Mouse (Mus musculus): ENCODE results near the gene Otud6a.
"Not testable (repeated sequence)": the region's sequence is repeated elsewhere in the genome, so short reads cannot be mapped to it uniquely, and the experiment has no call there.

Otud6a gene

DNA sequence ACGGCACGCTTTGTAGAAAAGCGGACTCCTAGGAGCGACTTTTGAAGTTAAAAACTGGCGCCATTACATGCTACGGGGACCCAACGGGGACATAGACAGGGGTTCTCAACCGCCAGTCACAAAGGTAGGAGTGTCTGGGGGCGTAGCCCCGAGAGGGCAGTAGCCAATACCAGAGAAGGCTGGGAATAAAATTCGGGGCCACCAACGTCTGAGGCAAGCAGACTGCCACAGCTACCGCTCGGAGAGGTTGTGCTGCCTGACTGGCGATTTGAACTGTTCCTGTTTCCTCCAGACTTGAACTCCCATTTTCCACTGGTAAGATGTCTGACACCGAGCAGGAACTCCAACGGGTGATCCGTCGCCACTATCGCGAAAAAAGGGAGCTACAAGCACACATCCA is at the start of gene Otud6a:
Otud6a (plus strand) TSS at position 321 of the 400 bp plus-strand sequence.
- DNase-seq (ENCODE audit: low spot score), result no peak

DNA sequence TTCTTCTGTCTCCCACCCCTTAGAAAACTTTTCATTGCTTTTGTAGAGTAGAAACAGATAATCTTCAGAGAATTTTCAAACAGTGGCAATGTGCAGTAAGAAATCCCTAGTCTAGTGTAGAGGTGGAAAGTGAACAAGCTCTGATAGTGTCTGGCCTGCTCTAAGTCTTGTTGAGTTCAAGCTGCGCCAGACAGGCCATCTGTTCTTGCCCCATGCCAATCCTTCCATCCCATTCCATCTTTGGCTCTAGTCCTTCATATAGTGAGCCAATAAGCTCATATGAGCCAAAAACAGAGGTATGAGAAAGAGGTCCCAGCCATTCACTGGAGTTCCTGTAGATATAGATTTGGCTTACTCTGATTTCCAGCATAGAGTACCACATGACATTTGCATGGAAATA is 38.9 kb upstream of the Otud6a start:
- DNase-seq (ENCODE audit: low spot score), result no peak

DNA sequence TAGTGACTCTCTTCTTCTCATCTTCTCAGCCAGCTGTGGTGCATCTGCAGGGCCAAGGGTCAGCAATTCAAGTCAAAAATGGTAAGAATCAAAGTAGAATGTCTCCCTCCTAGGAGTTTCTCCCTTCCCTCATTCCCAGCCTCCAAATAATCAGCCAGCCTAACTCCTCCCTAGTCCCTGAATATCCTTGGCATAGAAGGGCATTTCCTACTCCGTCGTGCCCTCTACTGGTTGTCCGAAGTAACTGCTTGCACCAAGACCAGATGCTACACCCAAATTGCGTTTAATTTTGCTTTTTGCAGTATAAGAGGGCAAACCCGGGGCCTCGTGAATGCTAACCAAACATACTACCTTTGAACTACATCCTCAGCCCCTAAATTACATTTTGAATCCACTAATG is 36.5 kb upstream of the Otud6a start:
- DNase-seq (ENCODE audit: low spot score), result peak; percentile 54

DNA sequence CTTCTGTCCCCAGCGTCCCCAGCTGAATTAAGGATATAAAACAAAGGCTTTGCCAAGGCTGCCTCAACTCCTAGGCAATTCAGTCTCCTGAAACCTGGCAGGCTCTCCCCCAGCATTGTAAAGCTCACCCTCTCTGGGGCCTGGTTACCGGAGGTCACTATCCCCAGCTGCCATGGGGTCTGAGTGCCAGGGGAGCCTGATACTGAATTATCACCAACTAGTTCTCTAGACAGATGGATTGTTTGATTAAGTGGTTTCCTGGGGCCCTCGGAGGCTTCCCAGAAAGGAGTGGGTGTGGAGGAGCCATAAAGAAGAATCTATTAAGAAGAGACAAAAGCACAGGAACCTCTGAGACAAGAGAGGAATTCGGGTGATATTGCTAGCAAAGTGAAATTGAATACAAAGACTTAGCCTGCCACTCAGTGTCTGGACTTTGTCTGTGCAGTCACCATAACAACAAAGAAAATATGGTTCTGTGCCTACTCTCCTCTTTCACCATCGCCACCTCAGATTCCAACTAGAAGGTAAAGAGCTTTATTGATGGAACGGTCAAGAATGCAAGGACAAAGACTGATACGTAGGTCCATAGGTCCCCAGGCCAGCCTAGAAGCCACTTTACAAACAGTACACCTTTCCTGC is 34.5 kb upstream of the Otud6a start:
- peak; percentile 15 for DNase-seq (ENCODE audit: low spot score)

DNA sequence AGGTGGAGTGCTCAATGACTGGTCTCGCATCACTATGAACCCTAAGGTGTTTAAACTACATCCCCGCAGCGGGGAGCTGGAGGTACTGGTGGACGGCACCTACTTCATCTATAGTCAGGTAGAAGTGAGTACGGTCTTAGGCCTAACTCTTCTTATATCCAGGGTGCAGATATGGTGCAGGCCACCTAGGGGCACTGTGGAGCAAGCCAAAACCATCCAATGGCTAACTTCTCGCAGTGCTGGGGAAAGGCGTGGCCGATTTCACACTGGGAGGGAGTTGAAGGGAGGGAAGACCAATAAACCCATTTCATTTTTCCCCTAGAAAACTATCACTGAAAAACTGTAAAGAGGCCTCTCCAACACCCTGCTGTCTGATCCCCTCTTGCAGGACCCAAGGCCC is 33.8 kb upstream of the Otud6a start:
- peak; percentile 59 for DNase-seq (ENCODE audit: low spot score)

DNA sequence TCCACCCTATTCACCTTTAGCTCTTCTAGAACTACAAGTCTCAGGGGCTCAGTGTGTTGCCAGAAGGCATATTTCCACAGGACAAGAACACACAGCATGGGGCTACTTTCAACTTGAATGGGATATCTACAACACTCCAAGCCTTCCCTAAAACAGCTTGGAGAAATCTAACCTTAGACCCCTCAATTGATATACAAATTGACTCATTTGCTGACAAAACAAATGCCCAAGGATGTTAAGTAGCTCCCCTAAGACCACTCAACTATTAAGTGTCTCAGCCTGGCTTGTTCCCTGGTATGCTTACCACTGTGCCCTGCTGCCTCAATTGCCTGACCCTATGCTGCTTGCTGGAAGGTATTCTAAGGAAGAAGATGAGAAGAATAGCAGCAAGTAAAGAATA is 27.9 kb upstream of the Otud6a start:
- no peak for DNase-seq (ENCODE audit: low spot score)

DNA sequence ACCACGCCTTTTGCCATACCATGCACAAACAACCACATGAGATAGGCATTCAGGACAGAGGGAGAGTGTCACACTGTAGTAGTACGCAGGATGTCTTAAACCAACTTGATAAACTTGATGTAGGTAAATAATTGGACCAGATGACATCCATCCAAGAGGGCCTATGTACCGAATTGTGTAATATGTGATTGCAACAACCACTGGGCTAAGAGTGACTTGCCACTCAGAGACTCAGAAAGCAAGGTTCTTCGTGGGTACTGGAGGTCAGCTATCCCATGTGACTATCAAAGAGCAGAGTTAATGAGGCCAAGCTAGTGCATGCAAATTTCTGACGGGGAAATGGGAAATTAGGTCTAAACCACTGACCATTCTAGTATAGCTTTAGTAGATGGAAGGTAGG is 27.2 kb upstream of the Otud6a start:
- peak; percentile 33 for DNase-seq (ENCODE audit: low spot score)

DNA sequence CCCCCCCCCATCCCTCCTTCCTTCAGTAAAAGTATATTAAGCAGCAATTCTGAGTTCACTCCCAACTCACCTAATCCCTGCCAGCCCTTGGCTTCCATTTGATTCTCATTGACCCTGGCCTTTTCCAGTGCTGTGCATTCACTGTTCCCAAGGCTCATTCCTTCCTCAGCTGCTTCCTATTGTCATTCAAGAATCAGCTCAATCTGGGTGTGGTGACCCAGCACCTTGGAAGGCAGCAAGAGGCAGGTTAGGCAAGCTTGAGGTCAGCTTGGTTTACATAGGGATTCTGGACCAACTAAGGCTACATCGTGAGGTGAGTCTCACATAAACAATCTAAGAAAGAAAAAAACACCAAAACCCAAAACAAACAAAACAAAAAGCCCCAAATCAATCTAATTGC is 19.6 kb upstream of the Otud6a start:
- DNase-seq (ENCODE audit: low spot score), result no peak

DNA sequence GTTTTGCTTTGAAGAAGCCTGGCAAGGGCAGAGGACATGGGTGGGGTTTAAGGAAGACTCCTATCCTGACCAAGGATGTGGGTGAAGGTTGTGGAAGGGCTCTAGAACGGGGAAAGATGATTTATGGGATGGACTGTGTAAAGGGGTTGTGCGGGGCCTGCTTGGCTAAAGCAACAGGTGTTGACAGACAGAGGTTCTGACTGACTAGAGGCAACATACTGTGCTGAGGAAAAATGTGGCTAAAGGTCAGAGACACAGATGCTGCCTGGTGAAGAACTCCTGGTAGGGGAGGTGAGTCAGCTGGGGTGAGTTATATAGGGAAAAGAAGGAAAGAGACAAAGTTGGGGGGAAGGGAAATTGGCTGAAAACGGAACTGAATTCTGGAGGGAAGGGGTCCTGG is 3.5 kb downstream of the Otud6a start:
- peak; percentile 60 for DNase-seq (ENCODE audit: low spot score)

DNA sequence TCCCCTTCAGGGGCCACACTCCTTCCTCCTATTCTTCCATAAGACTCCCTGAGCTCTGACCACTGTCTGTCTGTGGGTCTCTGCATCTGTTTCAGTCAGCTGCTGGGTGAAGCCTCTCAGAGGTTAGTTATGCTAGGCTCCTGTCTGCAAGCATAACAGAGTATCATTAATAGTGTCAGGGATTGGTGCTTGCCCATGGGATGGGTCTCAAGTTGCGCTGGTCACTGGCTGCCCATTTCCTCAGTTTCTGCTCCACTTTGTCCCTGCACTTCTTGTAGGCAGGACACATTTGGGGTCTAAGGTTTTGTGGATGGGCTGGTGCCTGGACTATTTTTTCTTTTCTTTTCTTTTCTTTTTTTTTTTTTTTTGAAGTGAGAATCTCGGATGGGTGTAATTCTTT is 13.8 kb downstream of the Otud6a start, which contains the start of gene Awat2:
Awat2 (minus strand) TSS at position 101 of the 400 bp plus-strand sequence.
- not testable (repeated sequence) for DNase-seq (ENCODE audit: low spot score)

DNA sequence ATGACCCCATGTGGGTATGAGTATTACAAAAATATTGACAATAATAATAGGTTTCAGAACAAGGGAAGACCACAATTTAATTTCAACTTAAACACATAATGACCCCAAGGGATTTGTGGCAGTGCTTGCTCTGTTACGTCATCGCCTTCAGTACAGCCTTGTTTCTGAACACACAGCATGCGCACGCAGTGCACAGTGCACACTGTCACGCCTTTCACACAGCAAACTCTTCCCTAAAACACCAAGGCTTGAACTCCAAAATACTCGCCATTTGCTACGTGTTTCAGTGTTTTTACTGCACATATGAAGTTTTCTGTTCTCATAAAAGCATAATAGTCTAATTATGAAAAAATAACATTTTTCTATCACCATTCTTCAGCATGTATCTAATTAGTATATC is 14.7 kb downstream of the Otud6a start:
- no peak for DNase-seq (ENCODE audit: low spot score)

DNA sequence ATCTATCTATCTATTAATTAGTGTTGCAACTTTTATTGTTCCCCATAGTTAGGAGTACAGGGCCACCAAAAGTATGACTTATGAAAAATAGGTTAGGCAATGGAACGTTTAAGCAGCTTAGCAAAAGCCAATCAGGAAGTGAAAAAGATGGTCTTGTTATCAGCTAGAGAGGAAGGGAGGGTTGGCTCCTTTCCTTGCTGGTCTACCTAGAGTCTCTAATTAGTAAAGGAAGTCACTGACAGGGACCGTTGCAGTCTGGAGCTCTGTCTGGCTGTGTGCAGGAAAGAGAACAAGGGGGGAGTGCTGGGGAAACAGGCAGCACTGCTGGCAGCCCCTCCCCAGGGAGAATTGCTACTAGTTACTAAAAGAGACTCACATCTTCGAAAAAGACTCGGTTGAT is 39.2 kb downstream of the Otud6a start:
- no peak for DNase-seq (ENCODE audit: low spot score)

DNA sequence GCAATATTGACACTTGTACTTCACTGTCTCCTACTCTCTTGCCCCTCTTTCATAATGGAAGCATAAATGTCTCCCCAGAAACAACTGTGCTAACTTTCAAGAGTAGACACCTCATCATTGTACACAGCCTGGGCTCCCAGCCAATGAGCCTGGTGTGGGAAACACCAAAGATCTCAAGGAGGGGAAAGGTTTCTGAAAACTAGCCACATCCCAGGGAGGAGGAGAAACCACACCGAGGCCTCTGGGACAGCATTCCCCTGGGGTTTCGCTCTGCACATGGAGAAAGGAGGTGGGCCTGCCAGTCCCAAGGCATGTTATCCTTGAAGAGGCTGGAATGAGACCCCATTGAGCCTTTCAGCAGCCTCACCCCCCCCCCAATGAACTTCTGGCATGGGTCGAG is 41.3 kb downstream of the Otud6a start:
- DNase-seq (ENCODE audit: low spot score), result peak; percentile 91

DNA sequence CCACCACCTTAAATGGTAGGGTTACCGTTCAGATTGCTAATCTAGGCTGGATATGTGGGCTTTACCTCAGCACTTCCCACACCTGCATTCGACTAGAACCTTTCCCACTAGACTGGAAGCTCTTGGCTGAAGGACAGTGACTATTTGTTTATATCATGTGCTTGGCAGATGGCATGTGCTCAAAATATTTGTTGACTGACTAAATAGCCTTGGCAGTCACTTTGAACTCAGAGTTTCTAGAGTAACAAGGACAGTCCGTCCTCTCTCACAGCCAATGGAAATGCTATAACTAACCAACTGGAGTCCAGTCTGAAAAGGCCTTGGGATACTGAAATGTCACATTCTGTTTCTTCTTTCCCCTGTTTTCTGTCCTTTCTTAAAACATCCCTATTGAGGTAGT is 42.7 kb downstream of the Otud6a start:
- DNase-seq (ENCODE audit: low spot score), result peak; percentile 72

DNA sequence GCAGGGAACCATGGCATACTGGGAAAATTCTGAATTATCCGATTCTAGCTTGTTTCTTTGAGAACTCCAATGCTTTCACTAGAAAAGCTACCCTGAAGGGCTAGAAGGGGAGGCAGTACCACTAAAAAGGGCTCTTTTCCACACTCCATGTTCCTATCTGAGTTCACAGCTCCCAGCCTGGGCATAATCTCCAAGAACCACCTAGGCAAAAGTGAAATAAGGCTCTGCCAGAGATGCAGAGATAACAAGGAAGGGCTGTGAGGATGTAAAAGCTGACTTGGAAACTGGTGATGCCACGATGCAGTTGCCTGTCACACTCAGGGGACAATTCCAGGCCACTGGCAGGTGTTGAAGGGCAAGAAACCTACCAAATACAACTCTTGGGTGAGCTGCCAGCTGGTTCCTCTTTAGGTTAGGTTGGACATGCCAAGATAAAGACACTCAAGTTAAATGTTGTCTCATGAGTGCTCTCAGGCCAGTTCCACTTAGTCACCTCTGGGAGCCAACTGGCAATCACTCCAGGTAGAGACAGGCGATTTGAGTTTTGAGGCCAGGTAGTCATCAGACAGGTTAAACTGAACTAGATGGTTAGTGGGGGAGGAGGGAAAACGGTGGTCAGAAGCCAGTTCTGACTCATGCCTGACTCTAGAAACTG is 46.9 kb downstream of the Otud6a start:
- no peak for DNase-seq (ENCODE audit: low spot score)

All from adipocyte (in vitro differentiated cells).